Mouse (Mus musculus): ENCODE results near the gene Slco1a5. TPM values are rescaled to one million over a fixed set of nuclear protein-coding genes. Genes with fewer than 3 reads are reported as not detected.
A peak's percentile ranks its signal among the peaks of the same experiment; 100 is the strongest.

Slco1a5 gene
- 0.08 and 0.12 TPM in 2 replicates for polyA plus RNA-seq (2014; fragmentation: Nextera tagmentation; extraction: Ambion mirVana)

GRCm38 (mm10) chr6:142322881-142323280 lies at the start of gene Slco1a5:
Slco1a5 (minus strand) TSS chr6:142322981.
- H3K9ac ChIP-seq = no peak within 1 kb of the TSS
- H3K36me3 ChIP-seq (ENCODE audit: insufficient read depth) = no peaks in the 10 kb centered on the region
- DNase-seq (no peak), ATAC-seq (ENCODE audit: insufficient read depth) (no peak)
- no peaks in the 10 kb centered on the region for H3K27me3 ChIP-seq (ENCODE audit: insufficient read depth, low read length)
- no peak within 1 kb of the TSS for H3K4me2 ChIP-seq
- no peak within 1 kb of the TSS for H3K4me3 ChIP-seq (ENCODE audit: low read depth, low read length)
- H3K27ac ChIP-seq (ENCODE audit: low read depth) = no peak within 1 kb of the TSS
- 24% methylated on average over 4 of the region's 4 CpGs for WGBS
- no peaks in the 10 kb centered on the region for H3K9me3 ChIP-seq (ENCODE audit: low read depth, low read length)
- no peaks in the 10 kb centered on the region for H3K4me1 ChIP-seq (ENCODE audit: insufficient read depth)
- no peak for TF ChIP-seq CTCF (IDR thresholded peaks at IDR 0.05; ENCODE audit: low read depth)

DNA sequence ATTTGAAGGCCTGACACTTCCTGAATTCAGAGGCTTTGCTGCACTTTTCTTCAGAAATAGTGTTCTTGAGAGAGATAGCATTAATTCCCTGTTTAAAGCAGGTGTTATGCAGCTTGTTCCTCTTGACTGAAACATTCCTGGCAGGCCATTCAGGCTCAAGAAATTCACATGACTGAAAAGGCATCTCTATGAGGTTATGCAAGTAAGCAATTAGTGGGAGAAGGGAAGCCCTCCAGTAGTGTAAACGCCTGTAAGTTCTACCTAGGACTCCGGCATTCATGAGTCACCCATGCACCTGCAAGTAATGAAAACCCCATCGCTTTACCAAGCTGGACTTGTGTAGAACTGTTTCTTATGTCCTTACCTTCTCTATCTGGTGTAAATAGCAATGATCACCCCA lies 46.8 kb upstream of the Slco1a5 start:
- no peaks in the 10 kb centered on the region for H3K9me3 ChIP-seq (ENCODE audit: low read depth, low read length)
- H3K36me3 ChIP-seq (ENCODE audit: insufficient read depth) = peaks cover 66% of the 10 kb centered on the region
- H3K4me2 ChIP-seq = no peak overlapping the region
- TF ChIP-seq CTCF (IDR thresholded peaks at IDR 0.05; ENCODE audit: low read depth) = no peak
- H3K9ac ChIP-seq = no peak overlapping the region
- H3K4me1 ChIP-seq (ENCODE audit: insufficient read depth) = no peaks in the 10 kb centered on the region
- H3K27ac ChIP-seq (ENCODE audit: low read depth) = no peak overlapping the region
- WGBS = 87% methylated on average over 3 of the region's 3 CpGs
- H3K27me3 ChIP-seq (ENCODE audit: insufficient read depth, low read length) = no peaks in the 10 kb centered on the region
- no peak overlapping the region for H3K4me3 ChIP-seq (ENCODE audit: low read depth, low read length)
- ATAC-seq (ENCODE audit: insufficient read depth) (no peak), DNase-seq (no peak)

GRCm38 (mm10) chr6:142367565-142367964 lies 44.8 kb upstream of the Slco1a5 start:
- TF ChIP-seq CTCF (IDR thresholded peaks at IDR 0.05; ENCODE audit: low read depth) = no peak
- H3K9ac ChIP-seq = no peak overlapping the region
- peaks cover 69% of the 10 kb centered on the region for H3K36me3 ChIP-seq (ENCODE audit: insufficient read depth)
- ATAC-seq (ENCODE audit: insufficient read depth) = no peak
- H3K27me3 ChIP-seq (ENCODE audit: insufficient read depth, low read length) = no peaks in the 10 kb centered on the region
- no peak for DNase-seq
- H3K9me3 ChIP-seq (ENCODE audit: low read depth, low read length) = no peaks in the 10 kb centered on the region
- no peak overlapping the region for H3K4me2 ChIP-seq
- no peak overlapping the region for H3K4me3 ChIP-seq (ENCODE audit: low read depth, low read length)
- H3K27ac ChIP-seq (ENCODE audit: low read depth) = no peak overlapping the region
- H3K4me1 ChIP-seq (ENCODE audit: insufficient read depth) = no peaks in the 10 kb centered on the region
- WGBS = 83% methylated on average over 3 of the region's 3 CpGs

DNA sequence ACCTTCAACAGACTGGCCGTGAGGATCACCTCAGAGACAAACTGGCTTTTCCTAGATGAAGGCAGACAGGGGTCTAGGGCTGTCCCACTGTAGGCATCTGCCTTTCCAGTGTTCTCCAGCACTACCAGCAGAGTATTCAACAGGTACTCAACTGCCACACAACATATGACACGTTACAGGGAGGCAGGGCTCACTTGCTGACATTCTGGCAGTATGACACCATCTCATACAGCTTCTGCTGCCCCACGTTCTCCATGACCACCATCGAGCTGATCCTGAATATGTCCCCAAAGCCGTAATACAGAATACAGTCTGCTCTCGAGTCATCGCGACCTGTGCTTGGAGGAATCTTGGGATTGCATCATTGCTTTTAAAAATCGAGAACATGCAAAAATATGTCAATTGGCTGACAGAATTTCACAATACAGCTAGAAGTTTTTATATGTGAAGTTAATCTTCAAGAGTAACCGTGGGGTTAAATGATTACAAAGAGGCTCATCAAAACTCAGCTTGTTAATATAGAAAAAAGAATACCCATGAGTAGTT lies 43.8 kb upstream of the Slco1a5 start:
- H3K27ac ChIP-seq (ENCODE audit: low read depth) = no peak overlapping the region
- DNase-seq = no peak
- no peak overlapping the region for H3K4me3 ChIP-seq (ENCODE audit: low read depth, low read length)
- WGBS = 87% methylated on average over 10 of the region's 10 CpGs
- no peak overlapping the region for H3K9ac ChIP-seq
- ATAC-seq (ENCODE audit: insufficient read depth) = no peak
- H3K4me2 ChIP-seq = no peak overlapping the region
- H3K9me3 ChIP-seq (ENCODE audit: low read depth, low read length) = no peaks in the 10 kb centered on the region
- no peaks in the 10 kb centered on the region for H3K27me3 ChIP-seq (ENCODE audit: insufficient read depth, low read length)
- no peak for TF ChIP-seq CTCF (IDR thresholded peaks at IDR 0.05; ENCODE audit: low read depth)
- no peaks in the 10 kb centered on the region for H3K4me1 ChIP-seq (ENCODE audit: insufficient read depth)
- H3K36me3 ChIP-seq (ENCODE audit: insufficient read depth) = peaks cover 63% of the 10 kb centered on the region

DNA sequence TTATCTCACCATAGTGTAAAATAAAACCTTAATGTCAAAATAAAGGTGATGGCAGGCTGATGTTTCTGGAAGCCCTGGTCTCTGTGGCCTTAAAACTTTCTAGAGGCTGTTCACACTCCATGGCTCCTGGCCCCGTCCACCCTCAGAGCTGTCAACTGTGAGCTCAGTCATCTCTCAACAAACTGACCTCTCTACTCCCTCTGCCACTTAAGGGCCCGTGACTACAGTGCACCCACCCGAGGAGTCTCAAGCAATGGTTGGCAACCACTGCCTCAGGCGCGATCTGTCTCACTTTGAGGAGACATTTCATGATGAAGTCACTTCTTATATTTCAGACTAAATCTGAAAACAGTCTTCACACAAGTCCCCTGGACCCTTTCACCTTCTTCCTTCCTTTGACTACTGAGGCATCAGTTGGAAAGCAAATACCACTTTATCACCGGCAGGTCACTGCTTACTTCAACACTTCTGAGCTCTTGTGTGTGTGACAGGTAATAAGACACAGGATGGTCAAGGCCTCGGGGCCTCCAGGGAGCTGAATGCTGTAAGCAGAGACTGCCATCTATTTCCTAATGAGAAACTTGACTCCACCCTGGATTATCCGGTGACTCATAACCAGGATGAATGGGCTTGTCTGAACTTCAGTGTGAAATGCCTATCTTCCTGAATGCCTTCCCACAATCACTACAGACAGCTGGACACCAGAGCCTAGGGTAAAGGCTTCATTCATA lies 43.1 kb upstream of the Slco1a5 start:
- Histone ChIP-seq H3K9me3 (ENCODE audit: low read depth, low read length) (no peaks in the 10 kb centered on the region), H3K27me3 (ENCODE audit: insufficient read depth, low read length) (no peaks in the 10 kb centered on the region), H3K36me3 (ENCODE audit: insufficient read depth) (peaks cover 66% of the 10 kb centered on the region), H3K4me2 (no peak overlapping the region), H3K4me1 (ENCODE audit: insufficient read depth) (no peaks in the 10 kb centered on the region), H3K27ac (ENCODE audit: low read depth) (no peak overlapping the region), H3K4me3 (ENCODE audit: low read depth, low read length) (no peak overlapping the region), H3K9ac (no peak overlapping the region)
- 81% methylated on average over 8 of the region's 8 CpGs for WGBS
- TF ChIP-seq CTCF (IDR thresholded peaks at IDR 0.05; ENCODE audit: low read depth) = no peak
- ATAC-seq (ENCODE audit: insufficient read depth) = no peak
- DNase-seq = no peak

GRCm38 (mm10) chr6:142363019-142363576 lies 40.3 kb upstream of the Slco1a5 start:
- WGBS = 67% methylated on average over 9 of the region's 9 CpGs
- peak; percentile 33; the same call in 1 of the 2 replicates for ATAC-seq (ENCODE audit: insufficient read depth)
- Histone ChIP-seq H3K27ac (ENCODE audit: low read depth) (no peak overlapping the region), H3K27me3 (ENCODE audit: insufficient read depth, low read length) (no peaks in the 10 kb centered on the region), H3K36me3 (ENCODE audit: insufficient read depth) (peaks cover 68% of the 10 kb centered on the region), H3K4me2 (no peak overlapping the region), H3K4me1 (ENCODE audit: insufficient read depth) (no peaks in the 10 kb centered on the region), H3K9me3 (ENCODE audit: low read depth, low read length) (no peaks in the 10 kb centered on the region), H3K9ac (no peak overlapping the region), H3K4me3 (ENCODE audit: low read depth, low read length) (no peak overlapping the region)
- DNase-seq = peak; percentile 42
- peak; percentile 43 for TF ChIP-seq CTCF (IDR thresholded peaks at IDR 0.05; ENCODE audit: low read depth)

DNA sequence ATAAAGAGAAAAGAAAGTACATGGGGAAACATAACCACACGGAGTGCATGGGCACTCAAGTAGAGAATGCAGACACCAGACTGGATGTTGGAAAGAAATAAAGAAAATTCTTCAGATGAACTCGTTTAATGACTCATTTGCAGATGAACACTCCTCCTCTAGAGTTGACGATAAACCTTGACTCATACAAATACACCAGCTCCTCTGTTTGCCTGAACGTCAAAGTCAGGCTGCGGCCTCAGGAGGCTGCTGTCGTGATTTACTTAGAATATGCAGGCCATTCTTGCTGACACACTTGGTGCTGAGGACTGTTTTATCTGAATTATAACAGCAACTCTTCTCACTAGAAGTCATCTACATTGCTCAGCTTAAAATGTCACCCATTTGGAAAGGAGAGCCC lies 39.3 kb upstream of the Slco1a5 start:
- TF ChIP-seq CTCF (IDR thresholded peaks at IDR 0.05; ENCODE audit: low read depth) = no peak
- H3K27ac ChIP-seq (ENCODE audit: low read depth) = no peak overlapping the region
- H3K9ac ChIP-seq = no peak overlapping the region
- H3K4me2 ChIP-seq = no peak overlapping the region
- peaks cover 65% of the 10 kb centered on the region for H3K36me3 ChIP-seq (ENCODE audit: insufficient read depth)
- ATAC-seq (ENCODE audit: insufficient read depth) (no peak), DNase-seq (no peak)
- no peaks in the 10 kb centered on the region for H3K9me3 ChIP-seq (ENCODE audit: low read depth, low read length)
- no peaks in the 10 kb centered on the region for H3K4me1 ChIP-seq (ENCODE audit: insufficient read depth)
- H3K27me3 ChIP-seq (ENCODE audit: insufficient read depth, low read length) = no peaks in the 10 kb centered on the region
- 88% methylated on average over 6 of the region's 6 CpGs for WGBS
- no peak overlapping the region for H3K4me3 ChIP-seq (ENCODE audit: low read depth, low read length)
